In the genomic region with DNA sequence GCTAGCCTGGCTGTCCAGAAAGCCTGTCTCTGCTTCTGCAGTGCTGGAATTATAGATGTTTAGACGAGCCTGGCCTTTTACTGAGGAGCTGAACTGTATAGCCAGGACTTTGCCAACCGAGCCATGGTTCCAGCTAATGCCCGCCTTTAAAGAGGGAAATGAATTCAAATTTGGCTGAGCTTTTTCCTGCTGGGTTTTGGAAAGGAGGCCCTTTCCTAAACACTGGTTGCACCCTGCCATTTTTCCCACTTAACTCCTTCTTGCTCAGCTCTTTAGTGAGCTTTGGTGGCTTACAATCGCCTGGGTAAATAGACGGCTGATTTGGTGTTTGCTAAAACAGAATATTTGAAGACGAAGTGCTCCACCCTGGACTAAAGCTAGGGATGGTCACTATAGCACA, we compare ENCODE assay signal across 16 mouse cellular contexts.
DNase-seq lines count a peak whose midpoint lies in the region; ATAC-seq and TF ChIP-seq lines count a peak whose summit lies in the region.
"Had no signal": no experiment of that assay in that cellular context is flagged by ENCODE, and none has a peak within 500 bp of the region (broad histone marks: within the 10 kb centered on the region; RNA-seq: fewer than 3 reads in every experiment).

No protein-coding gene starts in this region.

- ATAC-seq in hindbrain, embryonic 13.5 days (ENCODE audit: low FRiP score) = no peak
- no peak for ATAC-seq in hindbrain, embryonic 12.5 days (ENCODE audit: low FRiP score)
- ATAC-seq in forebrain, embryonic 12.5 days (ENCODE audit: low FRiP score) = no peak; the same call in 1 of the 2 replicates
- no peak for ATAC-seq in limb, embryonic 13.5 days (ENCODE audit: low FRiP score, low read depth)
- ATAC-seq in monocyte, adult 5-6 weeks (replicated peaks; ENCODE audit: insufficient number of reproducible peaks, low FRiP score, low TSS enrichment, poor library complexity, severe bottlenecking) = no peak
- ATAC-seq: intestine, postnatal 0 days; liver, embryonic 12.5 days had no signal

- H3K4me3 ChIP-seq in hindbrain, embryonic 13.5 days = no peak overlapping the region
- H3K4me3 ChIP-seq in hindbrain, embryonic 12.5 days = no peak overlapping the region
- no peak overlapping the region for H3K4me3 ChIP-seq in forebrain, embryonic 12.5 days (replicated peaks)
- H3K4me3 ChIP-seq in limb, embryonic 13.5 days = no peak overlapping the region
- H3K4me3 ChIP-seq: liver, embryonic 12.5 days; lung, embryonic 15.5 days; neural tube, embryonic 15.5 days had no signal

- H3K4me1 ChIP-seq in hindbrain, embryonic 13.5 days (replicated peaks) = peaks cover 19% of the 10 kb centered on the region
- H3K4me1 ChIP-seq in hindbrain, embryonic 12.5 days = peaks cover 29% of the 10 kb centered on the region
- H3K4me1 ChIP-seq in forebrain, embryonic 12.5 days = peaks cover 63% of the 10 kb centered on the region
- peaks cover 25% of the 10 kb centered on the region for H3K4me1 ChIP-seq in limb, embryonic 13.5 days
- H3K4me1 ChIP-seq: liver, embryonic 12.5 days had no signal

- H3K36me3 ChIP-seq in hindbrain, embryonic 13.5 days = no peaks in the 10 kb centered on the region
- H3K36me3 ChIP-seq in hindbrain, embryonic 12.5 days = no peaks in the 10 kb centered on the region
- no peaks in the 10 kb centered on the region for H3K36me3 ChIP-seq in forebrain, embryonic 12.5 days (replicated peaks)
- no peaks in the 10 kb centered on the region for H3K36me3 ChIP-seq in limb, embryonic 13.5 days
- H3K36me3 ChIP-seq: liver, embryonic 12.5 days; lung, embryonic 15.5 days; neural tube, embryonic 15.5 days had no signal

- WGBS in hindbrain, embryonic 13.5 days = 76% methylated on average over 6 of the region's 6 CpGs
- WGBS in hindbrain, embryonic 12.5 days = 78% methylated on average over 6 of the region's 6 CpGs
- 25% methylated on average over 6 of the region's 6 CpGs for WGBS in forebrain, embryonic 12.5 days
- WGBS in limb, embryonic 13.5 days = 68% methylated on average over 6 of the region's 6 CpGs

- no peak for TF ChIP-seq POLR2A in brain, embryonic 14.5 days (IDR thresholded peaks at IDR 0.05; ENCODE audit: borderline replicate concordance, extremely low read depth, insufficient read depth, insufficient read length, poor library complexity, severe bottlenecking)

- H3K9ac ChIP-seq in hindbrain, embryonic 13.5 days = 0 out of 2 replicates have a peak overlapping the region, but pooled peaks have one; percentile 19
- no peak overlapping the region for H3K9ac ChIP-seq in hindbrain, embryonic 12.5 days
- no peak overlapping the region for H3K9ac ChIP-seq in forebrain, embryonic 12.5 days
- H3K9ac ChIP-seq in limb, embryonic 13.5 days = no peak overlapping the region
- H3K9ac ChIP-seq: liver, embryonic 12.5 days; lung, embryonic 15.5 days; neural tube, embryonic 15.5 days had no signal

- H3K27ac ChIP-seq in hindbrain, embryonic 13.5 days = no peak overlapping the region
- no peak overlapping the region for H3K27ac ChIP-seq in hindbrain, embryonic 12.5 days
- peak overlapping the region; percentile 85 for H3K27ac ChIP-seq in forebrain, embryonic 12.5 days
- H3K27ac ChIP-seq in limb, embryonic 13.5 days = peak overlapping the region; percentile 34
- H3K27ac ChIP-seq: hindbrain, embryonic 14.5 days; liver, embryonic 12.5 days; lung, embryonic 15.5 days; stomach, postnatal 0 days had no signal

- peak; percentile 89 for DNase-seq in brain, embryonic 14.5 days (ENCODE audit: low read depth)
- no peak for DNase-seq in B cell, adult 2 months
- no peak for DNase-seq in adrenal gland, postnatal 25 days
- DNase-seq: gastrocnemius, postnatal 10 days; kidney, postnatal 25 days had no signal

- no peaks in the 10 kb centered on the region for H3K9me3 ChIP-seq in hindbrain, embryonic 13.5 days
- H3K9me3 ChIP-seq in hindbrain, embryonic 12.5 days (replicated peaks) = no peaks in the 10 kb centered on the region
- H3K9me3 ChIP-seq in forebrain, embryonic 12.5 days = no peaks in the 10 kb centered on the region
- H3K9me3 ChIP-seq in limb, embryonic 13.5 days = no peaks in the 10 kb centered on the region
- H3K9me3 ChIP-seq: liver, embryonic 12.5 days; lung, embryonic 15.5 days; neural tube, embryonic 15.5 days had no signal

- no peak overlapping the region for H3K4me2 ChIP-seq in hindbrain, embryonic 13.5 days
- H3K4me2 ChIP-seq in hindbrain, embryonic 12.5 days (replicated peaks) = no peak overlapping the region
- no peak overlapping the region for H3K4me2 ChIP-seq in forebrain, embryonic 12.5 days
- peak overlapping the region; percentile 43; the same call in 1 of the 2 replicates for H3K4me2 ChIP-seq in limb, embryonic 13.5 days (replicated peaks)
- H3K4me2 ChIP-seq: liver, embryonic 12.5 days; lung, embryonic 15.5 days had no signal

- H3K27me3 ChIP-seq in hindbrain, embryonic 13.5 days = no peaks in the 10 kb centered on the region
- no peaks in the 10 kb centered on the region for H3K27me3 ChIP-seq in hindbrain, embryonic 12.5 days
- H3K27me3 ChIP-seq in forebrain, embryonic 12.5 days = peaks cover 6% of the 10 kb centered on the region; the same call in 1 of the 2 replicates
- H3K27me3 ChIP-seq in limb, embryonic 13.5 days = no peaks in the 10 kb centered on the region
- H3K27me3 ChIP-seq: liver, embryonic 12.5 days; lung, embryonic 15.5 days; neural tube, embryonic 15.5 days had no signal

- TF ChIP-seq CTCF in brain, embryonic 14.5 days (IDR thresholded peaks at IDR 0.05; ENCODE audit: borderline replicate concordance, extremely low read depth, insufficient read depth, insufficient read length) = no peak

Comparison
In these comparisons a context has a peak if more than half of its experiments do, and no peak if none do; other contexts are left out.
1. H3K27ac ChIP-seq: peak in forebrain, embryonic 12.5 days (single experiment) and limb, embryonic 13.5 days (single experiment); none in hindbrain, embryonic 13.5 days (single experiment) and hindbrain, embryonic 12.5 days (single experiment).